Mouse (Mus musculus): ENCODE measurements around the gene 1600002K03Rik.
"Not testable (repeated sequence)": the region's sequence is repeated elsewhere in the genome, so short reads cannot be mapped to it uniquely, and the experiment has no call there.

Gene 1600002K03Rik

DNA sequence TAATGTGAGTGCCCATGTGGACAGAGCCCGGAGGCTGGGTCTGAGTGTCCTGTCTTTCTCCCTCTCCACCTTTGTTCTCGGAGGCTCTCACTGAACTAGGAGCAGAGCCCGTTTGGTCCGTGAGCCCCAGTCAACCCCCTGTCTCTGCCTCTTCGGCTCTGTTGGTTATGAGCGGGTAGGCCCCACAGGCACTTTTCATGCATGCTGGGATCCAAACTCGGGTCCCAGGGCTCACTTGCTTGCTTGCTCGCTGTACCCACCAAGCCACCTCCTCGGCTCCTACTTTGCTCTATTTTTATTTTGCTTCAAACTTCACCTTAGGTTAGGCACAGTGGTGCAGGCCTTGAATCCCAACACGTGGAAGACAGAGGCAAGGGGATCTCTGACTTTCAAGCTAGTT is 15.0 kb downstream of the 1600002K03Rik start:
- DNase-seq (ENCODE audit: low spot score in 2 of 2) = no peak

- DNase-seq (ENCODE audit: low spot score in 2 of 2) = no peak
These were observed 15.8 kb downstream of the 1600002K03Rik start for GRCm38 (mm10) chr10:80188453-80189024.

GRCm38 (mm10) chr10:80189999-80190398 is 17.3 kb downstream of the 1600002K03Rik start:
- DNase-seq (ENCODE audit: low spot score in 2 of 2) = no peak

DNA sequence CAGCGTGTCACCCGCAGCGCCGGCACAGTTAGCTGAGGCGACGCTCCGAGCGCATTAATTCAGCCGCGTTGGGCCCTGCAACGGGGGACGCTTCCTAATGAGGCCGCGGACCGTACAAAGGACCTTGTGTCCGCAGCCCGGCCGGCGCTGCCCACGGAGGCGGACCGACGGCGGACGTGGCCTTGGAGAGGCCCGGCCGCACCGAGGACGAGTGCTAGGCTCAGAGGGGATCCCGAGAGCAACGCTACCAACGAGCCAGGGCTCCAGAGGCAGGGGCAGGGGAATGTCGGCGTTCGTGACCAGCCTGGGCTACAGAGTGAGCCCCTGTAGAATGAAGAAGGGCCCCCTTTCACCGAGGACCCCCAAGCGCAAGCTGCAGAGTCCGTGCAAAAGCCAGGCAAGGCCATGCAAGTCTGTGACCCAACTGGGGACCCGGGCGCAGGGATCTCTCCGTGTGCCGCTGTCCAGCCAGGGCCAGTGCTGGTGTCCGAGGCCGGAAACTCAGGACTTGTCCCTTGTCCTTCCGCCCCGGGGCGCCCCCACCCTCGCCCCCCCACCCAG is 17.8 kb downstream of the 1600002K03Rik start:
- peak in 1 of 2 experiments; percentile 50 for DNase-seq (ENCODE audit: low spot score in 2 of 2)

DNA sequence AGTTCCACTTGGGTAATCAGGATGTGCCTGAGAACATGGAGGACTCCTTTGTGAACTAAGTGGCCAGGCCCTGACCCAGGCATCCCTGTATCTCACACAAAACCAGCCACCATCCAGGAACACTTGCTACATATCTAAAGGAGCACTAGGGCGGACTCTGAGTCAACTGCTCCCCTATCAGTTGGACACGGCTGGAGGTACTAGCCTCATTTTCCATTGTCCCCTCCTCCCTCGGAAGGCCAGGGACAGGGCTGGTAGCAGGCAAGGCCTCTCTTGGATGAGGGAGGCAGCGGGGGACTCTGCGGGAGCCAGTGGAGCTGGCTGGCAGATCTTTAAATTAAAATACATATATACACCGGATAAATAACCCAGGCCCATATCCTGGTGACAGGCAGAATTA is 21.2 kb downstream of the 1600002K03Rik start:
- DNase-seq (ENCODE audit: low spot score in 2 of 2) = no peak

DNA sequence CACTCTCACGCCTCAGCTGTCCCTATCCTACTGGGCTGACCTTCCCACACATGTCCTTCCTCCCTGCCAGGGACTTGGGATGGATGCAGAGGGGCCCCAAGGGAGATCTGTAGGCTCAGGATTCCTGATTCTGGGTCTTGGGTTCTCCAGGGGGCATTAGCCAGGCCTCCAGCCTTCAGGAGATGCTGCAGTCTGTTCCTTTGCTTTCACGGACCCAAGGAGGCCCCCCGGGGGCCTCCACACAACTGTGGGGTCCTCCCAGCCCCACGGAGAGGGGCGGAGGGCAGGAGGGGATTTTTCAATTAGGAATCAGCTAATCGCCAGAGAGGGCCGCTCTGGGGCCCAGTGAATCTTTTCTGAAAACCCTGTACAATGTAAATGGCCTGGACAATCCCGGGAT is 21.7 kb downstream of the 1600002K03Rik start:
- no peak for DNase-seq (ENCODE audit: low spot score in 2 of 2)

GRCm38 (mm10) chr10:80196167-80196566 is 23.4 kb downstream of the 1600002K03Rik start:
- DNase-seq (ENCODE audit: low spot score in 2 of 2) = no peak

DNA sequence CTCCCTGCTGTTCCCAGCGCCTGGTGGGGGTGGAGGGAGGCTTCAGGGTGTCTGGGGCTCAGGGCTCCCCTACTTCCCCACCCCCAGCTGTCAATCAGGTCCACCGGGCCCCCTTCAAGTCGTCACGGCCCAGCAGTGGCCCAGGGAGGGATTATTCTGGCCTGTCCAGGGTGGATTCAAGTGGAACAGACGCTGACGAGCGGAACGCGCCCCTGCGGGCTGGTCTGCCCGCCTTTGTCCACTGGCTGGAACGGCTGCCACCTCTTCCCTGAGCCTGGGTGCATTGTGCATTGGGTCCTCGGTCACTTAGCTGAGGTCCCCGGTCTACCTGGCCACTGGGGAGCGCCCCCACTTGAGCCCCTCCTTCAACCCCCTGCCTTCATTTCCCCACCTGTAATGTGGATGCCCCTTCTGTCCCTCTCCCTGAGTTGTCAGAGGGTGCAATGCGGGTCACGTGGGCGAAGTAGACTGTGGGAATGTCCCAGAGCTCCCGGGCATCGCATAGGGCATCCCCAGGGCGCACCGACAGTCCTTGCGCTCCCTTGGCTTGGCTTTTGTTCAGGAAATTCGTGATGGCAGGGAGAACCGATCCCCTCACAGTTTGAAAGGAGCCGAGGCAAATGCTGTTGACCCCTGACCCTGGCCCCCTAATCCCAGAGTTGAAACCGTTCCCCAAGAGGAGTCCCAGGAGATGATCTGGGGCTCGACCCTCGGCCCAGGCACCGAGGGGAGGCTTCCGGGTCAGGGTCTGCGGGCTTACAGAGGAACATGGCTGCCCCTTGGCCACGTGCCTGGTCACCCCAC is 24.2 kb downstream of the 1600002K03Rik start:
- no peak for DNase-seq (ENCODE audit: low spot score in 2 of 2)

DNA sequence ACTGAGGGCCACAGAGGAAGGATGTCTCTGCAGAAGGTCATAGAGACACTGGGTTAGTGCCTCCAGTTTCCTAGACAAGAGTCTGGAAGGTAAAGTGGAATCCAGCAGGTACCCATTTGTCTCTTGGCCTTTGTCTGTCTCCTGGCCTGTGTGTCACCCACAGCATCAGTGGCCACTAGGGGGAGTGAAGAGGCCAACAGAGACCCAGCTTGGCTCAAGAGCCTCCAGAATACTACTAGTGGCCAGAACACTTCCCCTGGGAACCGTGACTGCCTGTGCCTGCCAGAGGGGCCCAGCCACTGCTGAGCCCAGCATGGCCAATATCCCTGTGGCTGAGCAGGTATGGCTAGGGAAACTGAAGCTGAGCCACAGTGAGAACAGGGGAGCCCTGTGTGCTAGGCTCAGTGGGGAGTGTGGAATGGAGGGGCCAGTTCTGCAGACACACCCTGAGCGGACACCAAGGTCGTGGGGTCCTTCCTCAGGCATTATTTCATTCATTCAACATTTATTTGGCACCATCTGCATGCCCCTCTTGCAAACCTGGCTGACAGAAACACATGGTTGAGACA is 26.8 kb downstream of the 1600002K03Rik start:
- DNase-seq (ENCODE audit: low spot score in 2 of 2) = peak; percentile 81 to 82

- DNase-seq (ENCODE audit: low spot score in 2 of 2) = no peak
These were observed 27.7 kb downstream of the 1600002K03Rik start for GRCm38 (mm10) chr10:80200485-80200884.

DNA sequence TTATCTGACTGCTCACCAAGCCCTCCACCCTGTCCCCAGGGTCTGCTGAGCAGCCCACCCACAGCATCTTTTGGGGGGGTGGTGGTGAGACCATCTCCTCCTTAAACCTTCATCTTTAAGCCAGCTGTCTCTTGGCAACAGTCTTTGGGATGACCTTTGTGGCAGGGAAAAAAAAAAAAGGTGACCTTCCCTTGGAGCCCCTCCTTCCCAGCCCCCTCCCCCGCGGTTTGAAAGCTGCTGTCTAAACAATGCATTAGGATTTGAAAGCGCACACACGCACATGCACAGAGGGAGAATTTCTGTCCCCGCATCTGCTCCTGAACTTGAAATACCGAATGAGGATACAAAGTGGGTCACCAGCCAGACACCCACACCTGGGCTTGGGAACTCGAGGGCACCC is 31.3 kb downstream of the 1600002K03Rik start:
- no peak for DNase-seq (ENCODE audit: low spot score in 2 of 2)

DNA sequence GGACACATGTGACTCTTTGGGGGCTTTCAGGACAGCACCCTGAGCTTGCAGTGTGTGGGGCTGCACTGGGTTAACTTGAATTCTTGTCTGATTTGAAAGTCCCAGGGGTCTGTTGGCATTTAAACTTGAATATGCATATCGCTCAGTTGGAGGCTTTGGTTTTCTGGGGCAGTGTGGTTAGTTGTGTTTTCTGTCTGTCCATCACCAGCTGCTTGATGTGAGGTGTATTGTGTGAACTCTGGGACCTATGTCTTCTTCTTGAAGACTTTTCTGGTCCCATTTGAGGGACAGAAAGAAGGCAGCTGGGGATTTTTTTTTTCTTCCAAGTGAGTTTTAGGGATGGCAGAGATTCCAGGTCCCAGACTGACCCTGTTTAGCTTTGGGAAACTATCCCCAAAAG is 34.5 kb downstream of the 1600002K03Rik start:
- no peak for DNase-seq (ENCODE audit: low spot score in 2 of 2)

DNA sequence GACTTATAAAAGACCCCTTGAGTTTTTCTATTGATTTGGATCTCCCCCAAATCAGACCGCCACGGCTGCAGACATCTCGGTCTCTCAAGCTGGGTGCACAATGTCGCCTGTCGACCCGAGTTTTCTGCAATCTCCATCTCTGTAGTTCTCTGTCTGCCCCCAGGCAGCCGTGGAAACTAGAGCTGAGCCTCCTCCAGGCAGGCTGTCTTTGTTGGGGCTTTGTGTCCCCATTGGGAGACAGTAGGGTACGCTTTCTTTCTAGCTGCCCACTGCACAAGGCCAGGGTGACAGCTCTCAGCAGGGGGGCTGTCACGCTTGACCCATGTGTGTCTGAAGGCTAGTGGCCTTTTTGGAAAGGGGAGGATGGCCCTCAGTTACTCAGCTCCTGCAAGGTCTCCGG is 34.9 kb downstream of the 1600002K03Rik start:
- DNase-seq (ENCODE audit: low spot score in 2 of 2) = no peak

DNA sequence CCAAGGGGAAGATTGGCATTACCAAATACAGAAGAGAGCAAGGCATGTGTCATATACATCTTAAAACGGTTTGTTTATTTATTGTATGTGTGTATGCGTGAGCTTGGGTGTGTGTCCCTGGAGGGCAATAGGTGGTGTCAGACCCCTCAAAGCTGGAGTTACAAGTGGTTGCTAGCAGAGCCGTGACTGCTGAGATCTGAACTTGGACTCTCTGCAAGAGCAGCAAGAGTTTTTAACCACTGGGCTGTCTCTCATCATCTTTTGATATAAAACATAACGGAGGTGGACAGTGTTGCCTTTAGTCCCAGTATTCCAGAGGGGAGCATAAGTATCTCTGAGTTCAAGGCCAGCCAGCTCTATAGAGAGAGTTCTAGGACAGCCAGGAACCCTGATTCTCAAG is 35.5 kb downstream of the 1600002K03Rik start:
- DNase-seq (ENCODE audit: low spot score in 2 of 2) = no peak

GRCm38 (mm10) chr10:80208841-80209371 is 36.2 kb downstream of the 1600002K03Rik start:
- DNase-seq (ENCODE audit: low spot score in 2 of 2) = peak; percentile 49 to 50

DNA sequence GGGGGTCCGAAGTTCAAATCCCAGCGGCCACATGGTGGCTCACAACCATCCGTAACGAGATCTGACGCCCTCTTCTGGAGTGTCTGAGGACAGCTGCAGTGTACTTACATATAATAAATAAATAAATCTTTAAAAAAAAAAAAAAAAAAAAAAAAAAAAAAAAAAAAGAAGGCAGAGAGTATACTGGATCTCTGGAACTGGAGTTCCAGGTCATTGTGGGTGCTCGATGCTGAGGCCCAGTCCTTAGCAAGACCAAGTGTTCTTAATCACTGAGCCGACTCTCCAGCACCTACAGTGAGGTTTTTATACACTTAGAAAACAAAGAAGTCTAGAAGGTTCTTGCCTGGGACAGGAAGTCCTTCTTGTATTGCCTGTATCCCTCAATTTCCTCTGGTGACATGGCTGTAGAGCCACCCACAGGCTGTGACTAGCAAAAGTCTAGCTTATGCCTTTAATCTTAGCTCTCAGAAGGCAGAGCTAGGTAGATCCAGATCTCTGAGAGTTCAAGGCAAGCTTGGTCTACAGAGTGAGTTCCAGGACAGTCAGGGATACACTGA is 38.9 kb downstream of the 1600002K03Rik start:
- DNase-seq (ENCODE audit: low spot score in 2 of 2) = not testable (repeated sequence)

GRCm38 (mm10) chr10:80215048-80215772 is 42.5 kb downstream of the 1600002K03Rik start:
- DNase-seq (ENCODE audit: low spot score in 2 of 2) = no peak

- DNase-seq (ENCODE audit: low spot score in 2 of 2) = no peak
These were observed 47.9 kb downstream of the 1600002K03Rik start for GRCm38 (mm10) chr10:80220676-80221075.

DNA sequence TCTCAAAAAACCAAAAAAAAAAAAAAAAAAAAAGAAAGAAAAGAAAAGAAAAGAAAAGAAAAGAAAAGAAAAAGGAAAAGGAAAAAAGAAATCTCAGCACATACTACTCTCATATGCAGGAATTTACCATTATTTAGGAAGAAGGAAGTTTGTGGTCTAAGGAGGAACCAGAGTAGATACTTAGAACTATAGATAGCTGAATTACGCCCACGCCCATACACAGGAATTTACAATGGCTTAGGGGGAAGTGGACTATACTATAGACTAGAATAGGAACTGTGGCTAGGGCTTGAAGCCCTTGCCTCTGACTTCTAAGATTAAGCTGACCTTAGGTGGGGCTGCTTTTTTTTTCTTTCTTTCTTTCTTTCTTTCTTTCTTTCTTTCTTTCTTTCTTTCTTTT is 50.4 kb downstream of the 1600002K03Rik start:
- not testable (repeated sequence) for DNase-seq (ENCODE audit: low spot score in 2 of 2)
